Mouse (Mus musculus): ENCODE measurements around the gene Atxn2. TPM values are rescaled to one million over a fixed set of nuclear protein-coding genes. Genes with fewer than 3 reads are reported as not detected.
A peak's percentile ranks its signal among the peaks of the same experiment; 100 is the strongest.
"Not testable (repeated sequence)": the region's sequence is repeated elsewhere in the genome, so short reads cannot be mapped to it uniquely, and the experiment has no call there.

Atxn2 gene
- polyA plus RNA-seq, 1 experiment = not detected

DNA sequence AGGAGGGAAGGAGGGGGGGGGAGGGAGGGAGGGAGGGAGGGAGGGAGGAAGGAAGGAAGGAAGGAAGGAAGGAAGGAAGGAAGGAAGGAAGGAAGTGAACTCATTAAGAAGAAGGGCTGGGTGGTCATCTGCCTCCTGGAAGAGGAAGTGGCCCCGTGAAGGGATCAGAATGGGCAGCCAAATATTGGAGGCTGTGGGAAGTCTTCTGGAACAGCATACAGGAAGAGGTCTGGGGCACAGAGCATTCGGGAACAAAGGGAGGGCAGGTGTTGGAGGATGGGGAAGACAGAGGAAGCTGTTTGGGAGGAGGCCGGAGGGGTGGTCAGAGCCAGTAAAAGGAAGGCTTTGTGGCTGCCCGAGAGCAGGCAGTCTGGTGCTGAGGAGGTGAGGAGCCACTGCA is 134.2 kb downstream of the Atxn2 start:
- WGBS = 44% methylated on average over 4 of the region's 4 CpGs
- Histone ChIP-seq H3K27ac (ENCODE audit: insufficient read depth, low read depth, low read length) (no peak overlapping the region), H3K4me3 (ENCODE audit: insufficient read depth, low read depth, low read length) (no peak overlapping the region), H3K4me1 (ENCODE audit: control insufficient read depth, insufficient read depth, low read length) (peaks cover 21% of the 10 kb centered on the region)
- TF ChIP-seq CTCF (IDR thresholded peaks at IDR 0.05; ENCODE audit: insufficient read depth, low read depth, low read length) (no peak), POLR2A (IDR thresholded peaks at IDR 0.05; ENCODE audit: insufficient read depth, low read depth, low read length) (no peak)

DNA sequence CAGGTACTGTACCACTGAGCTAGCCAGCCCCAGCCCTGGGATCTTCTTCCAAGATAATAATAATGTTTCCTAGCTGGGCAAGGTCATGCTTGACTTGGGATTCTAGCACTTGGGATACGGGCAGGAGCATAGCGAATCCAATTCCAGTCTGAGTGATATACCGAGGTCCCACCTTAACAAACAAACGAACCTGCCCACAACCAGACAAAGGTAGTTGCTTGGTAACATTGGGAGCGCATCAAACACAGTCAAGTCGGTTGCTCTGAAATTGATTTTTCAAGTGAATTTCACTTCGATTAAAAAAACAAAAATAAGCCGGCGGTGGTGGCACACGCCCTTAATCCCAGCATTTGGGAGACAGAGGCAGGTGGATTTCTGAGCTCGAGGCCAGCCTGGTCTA is 135.2 kb downstream of the Atxn2 start:
- no peak overlapping the region for H3K4me3 ChIP-seq (ENCODE audit: insufficient read depth, low read depth, low read length)
- WGBS = 90% methylated on average over 11 of the region's 11 CpGs
- H3K4me1 ChIP-seq (ENCODE audit: control insufficient read depth, insufficient read depth, low read length) = peaks cover 30% of the 10 kb centered on the region
- H3K27ac ChIP-seq (ENCODE audit: insufficient read depth, low read depth, low read length) = no peak overlapping the region
- TF ChIP-seq POLR2A (IDR thresholded peaks at IDR 0.05; ENCODE audit: insufficient read depth, low read depth, low read length) (no peak), CTCF (IDR thresholded peaks at IDR 0.05; ENCODE audit: insufficient read depth, low read depth, low read length) (no peak)

DNA sequence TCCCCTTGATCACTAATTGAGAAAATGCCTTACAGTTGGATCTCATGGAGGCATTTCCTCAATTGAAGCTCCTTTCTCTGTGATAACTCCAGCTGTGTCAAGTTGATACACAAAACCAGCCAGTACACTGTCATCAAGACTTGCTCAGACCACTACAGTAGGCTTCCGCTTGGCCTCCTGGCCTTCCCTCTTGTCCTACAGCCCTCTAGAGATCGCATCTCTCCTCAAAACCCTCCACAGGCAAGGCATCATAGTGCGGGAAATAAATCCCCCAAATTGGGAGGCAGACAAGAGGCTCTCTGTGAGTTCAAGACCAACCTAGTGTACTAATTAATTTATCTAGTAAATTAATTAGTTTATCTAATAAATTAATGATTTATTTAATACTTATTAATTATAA is 136.1 kb downstream of the Atxn2 start:
- not testable (repeated sequence) for H3K4me3 ChIP-seq (ENCODE audit: insufficient read depth, low read depth, low read length); H3K27ac ChIP-seq (ENCODE audit: insufficient read depth, low read depth, low read length)
- peaks cover 37% of the 10 kb centered on the region for H3K4me1 ChIP-seq (ENCODE audit: control insufficient read depth, insufficient read depth, low read length)
- 87% methylated on average over 3 of the region's 3 CpGs for WGBS

DNA sequence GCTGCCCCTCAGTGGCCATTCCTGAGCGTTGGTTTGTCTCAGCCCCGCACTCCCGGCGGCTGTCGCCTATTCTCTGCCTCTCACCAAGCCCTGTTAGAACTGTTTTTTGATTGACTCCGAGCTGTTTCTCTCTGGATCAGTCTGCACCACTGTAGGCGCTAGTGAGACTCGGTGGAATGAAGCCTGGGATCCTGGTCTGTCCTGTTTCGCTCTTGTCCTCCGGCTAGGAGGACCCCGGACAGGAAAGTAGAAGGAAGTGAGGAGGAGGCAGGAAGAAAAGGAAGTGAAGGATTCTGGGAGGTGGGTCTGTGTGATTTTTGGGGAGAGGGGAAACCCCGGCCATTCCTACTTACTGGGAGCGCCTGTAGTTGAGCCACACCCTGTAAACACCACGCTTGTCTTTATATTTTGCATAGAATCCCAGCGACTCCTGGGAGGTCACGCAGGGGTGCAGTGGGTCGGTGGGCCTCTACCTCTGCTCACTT is 136.9 kb downstream of the Atxn2 start:
- 1% methylated on average over 17 of the region's 17 CpGs for WGBS
- no peak overlapping the region for H3K27ac ChIP-seq (ENCODE audit: insufficient read depth, low read depth, low read length)
- H3K4me3 ChIP-seq (ENCODE audit: insufficient read depth, low read depth, low read length) = peak overlapping the region; percentile 46
- TF ChIP-seq POLR2A (IDR thresholded peaks at IDR 0.05; ENCODE audit: insufficient read depth, low read depth, low read length) = no peak
- 0 out of 2 replicates have a peak, but pooled peaks have one; percentile 20 for TF ChIP-seq CTCF (IDR thresholded peaks at IDR 0.05; ENCODE audit: insufficient read depth, low read depth, low read length)
- peaks cover 32% of the 10 kb centered on the region for H3K4me1 ChIP-seq (ENCODE audit: control insufficient read depth, insufficient read depth, low read length)

DNA sequence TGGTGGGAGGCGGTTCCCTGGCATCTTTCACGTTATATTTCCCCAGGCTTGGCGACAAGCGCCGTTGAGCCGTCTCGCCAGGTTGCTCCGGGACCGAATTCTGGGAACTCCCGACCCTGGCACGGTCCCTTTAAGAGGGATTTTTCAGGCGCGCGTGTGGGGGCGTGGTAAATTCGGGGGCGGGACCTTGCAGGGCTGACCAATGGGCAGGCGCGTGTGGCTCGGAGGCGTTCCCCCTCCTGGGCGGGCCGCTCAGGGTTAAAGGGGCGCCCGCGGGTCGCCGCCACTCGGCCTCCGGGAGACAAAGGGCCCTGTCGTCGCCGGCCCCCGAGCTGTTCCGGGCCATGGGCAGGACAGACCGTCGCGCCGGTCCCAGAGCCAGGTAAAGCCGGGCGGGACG is 137.6 kb downstream of the Atxn2 start, which contains the start of gene Pheta1:
Pheta1 (plus strand) TSS at position 242 of the 400 bp plus-strand sequence.
- H3K4me1 ChIP-seq (ENCODE audit: control insufficient read depth, insufficient read depth, low read length) = peaks cover 32% of the 10 kb centered on the region
- H3K27ac ChIP-seq (ENCODE audit: insufficient read depth, low read depth, low read length) = no peak within 1 kb of the TSS
- TF ChIP-seq POLR2A (IDR thresholded peaks at IDR 0.05; ENCODE audit: insufficient read depth, low read depth, low read length) (peak; percentile 81), CTCF (IDR thresholded peaks at IDR 0.05; ENCODE audit: insufficient read depth, low read depth, low read length) (no peak)
- H3K4me3 ChIP-seq (ENCODE audit: insufficient read depth, low read depth, low read length) = peak within 1 kb of the TSS; percentile 97
- WGBS = under 1% methylated on average over 42 of the region's 42 CpGs

DNA sequence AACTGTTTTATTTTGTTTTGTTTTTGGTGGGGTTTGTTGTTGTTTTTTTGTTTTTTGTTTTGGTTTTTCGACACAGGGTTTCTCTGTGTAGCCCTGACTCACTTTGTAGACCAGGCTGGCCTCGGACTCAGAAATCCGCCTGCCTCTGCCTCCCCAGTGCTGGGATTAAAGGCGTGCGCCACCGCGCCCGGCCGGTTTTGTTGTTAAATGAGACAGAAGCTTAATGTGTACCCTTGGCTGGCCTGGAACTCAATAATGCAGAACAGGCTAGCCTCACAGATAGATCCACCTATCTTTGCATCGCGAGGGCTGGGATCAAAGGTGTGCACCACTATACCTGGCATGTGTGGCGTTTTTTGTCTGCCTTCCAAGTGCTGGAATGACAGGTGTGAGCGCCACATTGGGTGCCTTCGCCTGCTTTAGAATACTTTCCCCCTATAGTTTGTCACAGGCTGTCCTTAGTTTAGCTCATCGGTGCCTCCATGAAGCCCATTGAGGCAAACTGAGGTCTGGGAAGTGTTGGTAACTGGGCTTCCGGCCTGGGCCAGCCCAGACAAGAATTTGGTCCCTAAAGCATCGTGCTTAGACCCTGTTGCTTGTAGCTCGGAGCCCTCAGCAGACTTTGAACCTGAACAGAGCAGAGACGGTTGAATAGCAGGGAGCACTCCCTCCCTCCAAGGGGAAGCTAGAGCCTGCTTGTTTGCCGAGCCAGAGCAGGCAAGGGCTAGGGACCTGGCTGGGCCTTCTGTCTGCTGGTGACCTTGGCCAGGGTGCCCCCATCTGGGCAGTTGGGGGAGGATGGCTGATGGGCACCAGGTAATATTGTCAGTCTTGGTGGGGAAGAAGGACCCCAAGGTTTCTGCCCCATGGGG is 138.6 kb downstream of the Atxn2 start:
- WGBS = 45% methylated on average over 20 of the region's 20 CpGs
- peaks cover 39% of the 10 kb centered on the region for H3K4me1 ChIP-seq (ENCODE audit: control insufficient read depth, insufficient read depth, low read length)
- TF ChIP-seq POLR2A (IDR thresholded peaks at IDR 0.05; ENCODE audit: insufficient read depth, low read depth, low read length) = no peak
- TF ChIP-seq CTCF (IDR thresholded peaks at IDR 0.05; ENCODE audit: insufficient read depth, low read depth, low read length) = no peak
- no peak overlapping the region for H3K27ac ChIP-seq (ENCODE audit: insufficient read depth, low read depth, low read length)
- peak overlapping the region; percentile 97 for H3K4me3 ChIP-seq (ENCODE audit: insufficient read depth, low read depth, low read length)

DNA sequence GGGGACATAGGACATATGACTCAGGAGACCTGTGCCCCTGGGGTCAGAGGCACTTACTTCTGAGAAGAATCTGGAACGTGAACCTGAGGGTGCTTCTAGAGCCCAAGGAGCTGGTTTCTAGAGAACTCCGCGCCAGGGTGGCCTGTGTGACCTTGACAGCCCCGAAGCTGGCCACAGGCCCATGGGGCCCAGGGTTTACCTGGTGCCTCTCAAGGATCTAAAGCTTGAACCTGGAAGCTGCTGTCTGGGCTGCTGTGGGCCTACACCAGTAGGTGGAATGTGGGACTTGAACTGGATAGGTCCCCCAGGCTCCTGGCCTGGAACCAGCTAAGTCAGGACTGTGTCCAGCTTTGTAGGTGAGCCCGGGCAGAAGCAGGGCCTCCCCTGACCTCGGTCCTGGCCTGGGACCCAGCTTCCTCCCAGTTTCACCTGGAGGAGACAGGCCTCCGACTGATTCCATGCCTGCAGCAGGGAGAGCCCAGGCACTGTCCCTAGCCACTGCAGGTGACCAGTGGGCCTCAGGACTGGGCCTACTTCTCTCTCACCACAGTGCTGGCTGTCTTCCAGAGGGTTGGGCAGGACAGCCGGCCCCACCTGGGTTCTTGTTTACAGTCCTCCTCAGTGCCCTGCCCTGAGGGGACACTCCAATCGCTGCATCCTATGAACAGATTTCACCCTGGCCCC is 142.4 kb downstream of the Atxn2 start:
- Histone ChIP-seq H3K4me1 (ENCODE audit: control insufficient read depth, insufficient read depth, low read length) (peaks cover 36% of the 10 kb centered on the region), H3K27ac (ENCODE audit: insufficient read depth, low read depth, low read length) (no peak overlapping the region), H3K4me3 (ENCODE audit: insufficient read depth, low read depth, low read length) (no peak overlapping the region)
- 75% methylated on average over 9 of the region's 9 CpGs for WGBS
- TF ChIP-seq POLR2A (IDR thresholded peaks at IDR 0.05; ENCODE audit: insufficient read depth, low read depth, low read length) (no peak), CTCF (IDR thresholded peaks at IDR 0.05; ENCODE audit: insufficient read depth, low read depth, low read length) (no peak)

DNA sequence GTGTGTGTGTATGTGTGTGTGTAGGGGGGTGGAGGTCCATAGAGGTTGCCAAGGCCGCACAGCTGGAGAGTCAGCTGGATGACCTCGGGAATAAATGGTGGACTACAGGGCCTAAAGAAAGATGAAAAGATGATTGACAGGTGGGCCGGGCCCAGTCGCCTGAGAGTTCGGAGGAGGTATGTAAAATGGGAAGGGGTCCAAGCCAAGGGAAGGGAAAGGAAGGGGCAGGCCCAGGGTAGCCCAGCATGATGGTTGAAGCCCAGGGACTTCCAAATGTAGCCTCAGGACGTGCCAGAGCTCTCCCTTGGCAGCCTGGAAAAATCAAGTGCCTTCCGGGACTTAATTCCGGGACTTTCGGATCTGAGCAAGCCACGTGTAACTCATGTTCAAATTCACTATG is 143.6 kb downstream of the Atxn2 start:
- no peak overlapping the region for H3K27ac ChIP-seq (ENCODE audit: insufficient read depth, low read depth, low read length)
- H3K4me3 ChIP-seq (ENCODE audit: insufficient read depth, low read depth, low read length) = no peak overlapping the region
- 45% methylated on average over 10 of the region's 10 CpGs for WGBS
- no peak for TF ChIP-seq POLR2A (IDR thresholded peaks at IDR 0.05; ENCODE audit: insufficient read depth, low read depth, low read length)
- no peak for TF ChIP-seq CTCF (IDR thresholded peaks at IDR 0.05; ENCODE audit: insufficient read depth, low read depth, low read length)
- H3K4me1 ChIP-seq (ENCODE audit: control insufficient read depth, insufficient read depth, low read length) = peaks cover 32% of the 10 kb centered on the region

DNA sequence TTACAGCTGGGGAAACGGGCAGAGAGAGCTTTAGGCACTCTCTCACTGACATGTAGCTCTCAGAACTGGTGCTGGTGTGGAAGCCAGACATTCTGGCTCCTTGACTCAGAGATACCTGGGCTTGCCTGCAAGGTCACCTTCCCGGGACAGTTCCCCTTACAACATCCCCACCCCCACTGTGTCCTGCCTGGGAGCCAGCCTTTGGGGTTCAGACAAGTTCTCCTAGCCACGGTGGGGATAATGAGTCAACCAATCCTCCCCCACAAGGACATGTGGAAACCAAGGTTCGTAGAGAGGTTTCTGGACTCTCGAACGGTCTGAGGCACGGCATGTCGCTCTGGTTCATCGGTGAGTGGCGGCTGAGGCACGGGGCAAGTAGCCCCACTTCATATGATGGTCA is 145.6 kb downstream of the Atxn2 start:
- 82% methylated on average over 11 of the region's 11 CpGs for WGBS
- H3K4me1 ChIP-seq (ENCODE audit: control insufficient read depth, insufficient read depth, low read length) = peaks cover 13% of the 10 kb centered on the region
- no peak overlapping the region for H3K4me3 ChIP-seq (ENCODE audit: insufficient read depth, low read depth, low read length)
- no peak for TF ChIP-seq POLR2A (IDR thresholded peaks at IDR 0.05; ENCODE audit: insufficient read depth, low read depth, low read length)
- TF ChIP-seq CTCF (IDR thresholded peaks at IDR 0.05; ENCODE audit: insufficient read depth, low read depth, low read length) = no peak
- no peak overlapping the region for H3K27ac ChIP-seq (ENCODE audit: insufficient read depth, low read depth, low read length)
